Mouse (Mus musculus) G1E (cell line): Measurements from ENCODE around the gene Frmpd4.

ENCODE experiments used
- CTCF ChIP-seq: IDR thresholded peaks from 2 replicates; pipeline ENCODE4 v1.5.1; 2012; ENCODE audit warnings: low read depth, low read length, inconsistent platforms, mixed read lengths
- GATA1 ChIP-seq: IDR thresholded peaks from 2 replicates; pipeline ENCODE4 v1.6.1; 2012; ENCODE audit warnings: borderline replicate concordance, low read length, inconsistent platforms, mixed read lengths
- GATA2 ChIP-seq: IDR thresholded peaks from 2 replicates; pipeline ENCODE4 v1.6.1; 2012; ENCODE audit warnings: low read depth, low read length, inconsistent platforms, borderline replicate concordance
- POLR2AphosphoS5 ChIP-seq: IDR thresholded peaks from 2 replicates; pipeline ENCODE4 v1.6.1; 2012; ENCODE audit warnings: low read depth, low read length, inconsistent platforms; ENCODE audit not compliant: insufficient replicate concordance

- TF ChIP-seq GATA1 = no peak
- TF ChIP-seq CTCF = no peak
- TF ChIP-seq POLR2AphosphoS5 = no peak
- no peak for TF ChIP-seq GATA2
Observed at GRCm38 (mm10) chrX:168455233-168455632, 121.8 kb downstream of the Frmpd4 start.
